Mouse (Mus musculus) 416B (cell line): ENCODE data around the gene H2-Q7.
A peak's percentile ranks its signal among the peaks of the same experiment; 100 is the strongest.
"Not testable (repeated sequence)": the region's sequence is repeated elsewhere in the genome, so short reads cannot be mapped to it uniquely, and the experiment has no call there.

Experiments
- DNase-seq: peaks from one replicate; pipeline ENCODE4 v3.0.0; 2011; ENCODE audit warnings: low read depth

The H2-Q7 gene

GRCm38 (mm10) chr17:35438885-35439284 is at the start of gene H2-Q7:
Gene H2-Q7, plus strand, starts transcription at chr17:35439155.
- DNase-seq = peak; percentile 84

DNA sequence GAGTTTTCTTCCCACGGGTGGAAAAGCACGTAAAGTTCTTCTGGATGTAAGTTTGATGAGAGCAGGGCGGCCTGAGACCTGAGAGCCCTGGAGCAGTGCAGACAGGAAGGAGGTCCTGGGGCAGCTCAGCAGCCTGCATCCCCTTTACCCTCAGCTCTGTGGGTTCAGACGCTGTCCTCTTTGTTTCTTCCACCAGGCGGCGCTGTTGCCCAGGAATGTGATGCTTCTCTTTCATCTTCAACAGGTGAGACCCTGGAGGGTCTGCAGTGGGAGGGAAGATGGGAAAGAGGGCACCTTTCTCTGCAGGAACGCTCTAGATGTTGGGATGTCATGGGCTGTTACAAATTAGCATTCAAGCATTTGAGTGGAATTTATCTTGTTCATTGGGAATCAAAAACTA is 49.2 kb upstream of the H2-Q7 start:
- peak; percentile 26 for DNase-seq

DNA sequence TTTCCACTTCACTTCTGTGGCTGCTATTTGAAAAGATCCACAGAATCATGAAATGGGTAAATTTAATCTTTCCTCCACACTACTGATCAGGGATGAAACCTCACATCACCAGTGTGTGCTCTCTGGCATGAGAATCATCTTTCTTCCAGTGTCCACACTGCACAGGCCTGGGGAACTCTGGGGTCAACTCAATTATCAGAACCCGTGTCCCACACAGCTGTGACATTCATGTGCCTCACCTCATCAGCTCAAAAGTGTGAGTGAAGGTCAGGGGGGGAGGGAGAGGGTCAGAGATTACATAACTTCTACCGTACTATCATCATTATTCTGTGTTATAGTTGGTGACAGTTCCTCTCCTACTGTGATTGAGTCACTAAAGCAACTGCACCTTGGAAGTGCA is 46.3 kb upstream of the H2-Q7 start:
- not testable (repeated sequence) for DNase-seq

DNA sequence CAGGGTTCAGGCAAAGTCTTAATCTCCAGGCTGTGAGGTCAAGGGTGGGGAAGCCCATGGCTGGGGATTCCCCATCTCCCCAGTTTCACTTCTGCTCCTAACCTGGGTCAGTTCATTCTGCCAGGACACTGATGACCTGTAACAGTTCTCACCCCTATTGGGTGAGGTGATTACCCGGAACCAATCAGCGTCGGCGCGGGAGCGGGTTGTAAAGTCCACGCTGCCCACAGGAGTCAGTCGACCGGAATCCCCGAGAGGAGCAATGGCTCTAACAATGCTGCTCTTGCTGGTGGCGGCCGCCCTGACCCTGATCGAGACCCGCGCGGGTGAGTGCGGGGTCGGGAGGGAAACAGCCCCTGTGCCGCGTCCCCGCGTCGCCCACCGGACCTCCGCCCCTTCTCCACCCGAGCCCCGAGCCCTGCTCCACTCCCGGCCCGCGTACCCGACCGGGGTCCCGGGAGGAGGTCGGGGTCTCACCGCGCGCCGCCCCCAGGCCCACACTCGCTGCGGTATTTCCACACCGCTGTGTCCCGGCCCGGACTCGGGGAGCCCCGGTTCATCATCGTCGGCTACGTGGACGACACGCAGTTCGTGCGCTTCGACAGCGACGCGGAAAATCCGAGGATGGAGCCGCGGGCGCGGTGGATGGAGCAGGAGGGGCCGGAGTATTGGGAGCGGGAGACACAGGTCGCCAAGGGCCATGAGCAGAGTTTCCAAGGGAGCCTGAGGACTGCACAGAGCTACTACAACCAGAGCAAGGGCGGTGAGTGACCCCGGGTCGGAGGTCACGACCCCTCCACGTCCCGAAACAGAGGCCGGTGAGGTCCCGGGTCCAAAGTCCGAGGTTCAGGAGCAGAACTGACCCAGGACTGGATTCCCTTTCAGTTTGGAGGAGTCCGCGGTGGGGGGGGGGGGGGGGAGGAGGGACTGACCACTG is 44.8 kb upstream of the H2-Q7 start:
- DNase-seq = not testable (repeated sequence)

- DNase-seq = not testable (repeated sequence)
Observed at GRCm38 (mm10) chr17:35396956-35397355, 42.0 kb upstream of the H2-Q7 start.

DNA sequence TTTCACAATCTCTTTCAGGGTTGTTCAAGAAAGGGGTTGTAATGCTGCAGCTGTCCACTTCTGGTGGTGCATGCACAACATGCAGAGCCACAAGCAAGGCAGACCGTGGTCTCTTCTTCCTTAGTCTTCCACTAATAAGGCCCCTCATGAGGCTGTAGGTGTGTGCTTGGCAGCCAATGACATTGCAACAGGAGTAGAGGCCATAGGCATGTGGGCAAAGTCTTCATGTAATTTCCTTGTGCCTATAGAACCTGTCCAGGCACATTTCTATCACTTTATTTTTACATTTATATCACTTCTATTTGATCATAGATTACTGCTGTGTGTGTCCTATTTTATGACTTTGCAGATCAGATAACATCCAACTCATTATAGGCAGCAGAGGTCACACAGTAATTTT is 25.9 kb upstream of the H2-Q7 start:
- not testable (repeated sequence) for DNase-seq

- not testable (repeated sequence) for DNase-seq
Observed at GRCm38 (mm10) chr17:35415273-35416129, 23.5 kb upstream of the H2-Q7 start.

DNA sequence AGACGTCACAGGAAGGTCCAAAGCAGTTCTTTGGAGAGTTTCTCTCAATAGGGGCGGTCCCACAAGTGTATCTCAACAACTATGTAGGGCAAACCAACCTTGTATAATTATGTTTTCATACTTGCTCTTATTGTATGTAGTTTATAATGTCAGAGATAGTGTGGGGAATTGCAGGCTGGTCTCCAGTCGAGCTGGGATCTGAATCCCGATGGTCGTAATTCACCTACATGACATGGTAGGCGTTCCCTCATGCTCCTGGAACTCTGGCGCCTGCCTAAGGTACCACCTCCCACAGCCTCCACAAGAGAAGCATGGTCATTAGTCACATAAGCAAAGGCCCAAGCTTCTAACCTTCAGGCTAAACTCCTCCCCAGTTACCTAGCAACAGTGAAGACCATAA is 20.2 kb upstream of the H2-Q7 start:
- no peak for DNase-seq

DNA sequence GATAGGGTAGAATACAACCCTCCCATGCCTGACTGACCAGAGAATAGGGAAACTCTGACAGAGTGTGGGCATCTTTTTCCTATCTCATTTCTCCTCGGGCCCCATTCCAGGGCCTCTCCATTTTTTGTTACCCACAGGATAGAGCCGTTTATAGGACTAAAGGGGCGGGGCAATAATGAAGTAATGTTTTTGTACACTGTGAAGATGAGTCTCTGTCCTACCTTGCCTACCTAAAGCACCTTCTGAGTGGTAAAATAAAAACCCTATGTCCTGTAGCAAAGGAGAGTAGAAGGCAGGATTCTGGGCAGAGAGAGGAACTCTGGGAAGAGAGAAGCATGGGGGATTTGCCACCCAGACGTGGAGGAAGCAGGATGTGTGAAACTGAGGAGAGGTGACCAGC is 19.4 kb upstream of the H2-Q7 start:
- not testable (repeated sequence) for DNase-seq

DNA sequence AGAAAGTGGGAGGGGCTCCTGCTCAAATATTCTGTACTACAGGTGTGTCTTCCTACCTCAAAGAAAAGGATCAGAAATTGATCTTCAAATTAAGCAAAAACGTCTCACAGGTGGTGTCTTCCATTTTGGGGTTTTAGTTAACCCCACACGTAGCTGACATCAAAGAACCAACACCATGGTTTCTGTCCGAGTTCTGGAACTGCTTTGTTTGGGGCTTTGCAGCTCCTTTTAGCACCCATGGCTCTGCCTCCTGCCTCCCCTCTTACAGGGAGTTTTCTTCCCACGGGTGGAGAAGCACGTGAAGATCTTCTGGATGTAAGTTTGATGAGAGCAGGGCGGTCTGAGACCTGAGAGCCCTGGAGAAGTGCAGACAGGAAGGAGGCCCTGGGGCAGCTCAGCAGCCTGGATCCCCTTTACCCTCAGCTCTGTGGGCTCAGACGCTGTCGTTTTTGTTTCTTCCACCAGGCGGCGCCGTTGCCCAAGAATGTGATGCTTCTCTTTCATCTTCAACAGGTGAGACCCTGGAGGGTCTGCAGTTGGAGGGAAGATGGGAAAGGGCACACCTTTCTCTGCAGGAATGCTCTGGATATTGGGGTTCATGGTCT is 18.6 kb upstream of the H2-Q7 start:
- DNase-seq = peak; percentile 28

- DNase-seq = not testable (repeated sequence)
Observed at GRCm38 (mm10) chr17:35421331-35421730, 17.6 kb upstream of the H2-Q7 start.

- DNase-seq = not testable (repeated sequence)
Observed at GRCm38 (mm10) chr17:35422360-35422759, 16.6 kb upstream of the H2-Q7 start.

DNA sequence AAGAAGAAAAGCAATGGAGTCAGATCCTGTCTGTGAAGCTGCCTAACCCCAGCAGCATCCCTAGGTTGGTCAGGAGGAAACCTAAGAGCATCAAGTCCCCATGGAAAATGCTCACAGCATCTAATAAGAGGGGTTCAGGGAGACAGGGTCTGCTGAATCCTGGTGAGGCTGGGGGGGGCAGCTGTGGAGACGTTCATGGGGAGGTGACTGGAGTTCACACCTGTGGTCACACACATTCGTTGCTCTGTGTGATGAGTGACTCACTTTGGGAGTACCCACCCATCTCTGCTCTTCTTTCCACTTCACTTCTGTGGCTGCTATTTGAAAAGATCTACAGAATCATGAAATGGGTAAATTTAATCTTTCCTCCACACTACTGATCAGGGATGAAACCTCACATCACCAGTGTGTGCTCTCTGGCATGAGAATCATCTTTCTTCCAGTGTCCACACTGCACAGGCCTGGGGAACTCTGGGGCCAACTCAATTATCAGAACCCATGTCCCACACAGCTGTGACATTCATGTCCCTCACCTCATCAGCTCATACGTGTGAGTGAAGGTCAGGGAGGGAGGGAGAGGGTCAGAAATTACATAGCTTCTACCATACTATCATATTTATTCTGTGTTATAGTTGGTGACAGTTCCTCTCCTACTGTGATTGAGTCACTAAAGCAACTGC is 15.7 kb upstream of the H2-Q7 start:
- not testable (repeated sequence) for DNase-seq

GRCm38 (mm10) chr17:35424106-35424505 is 14.8 kb upstream of the H2-Q7 start:
- DNase-seq = not testable (repeated sequence)

DNA sequence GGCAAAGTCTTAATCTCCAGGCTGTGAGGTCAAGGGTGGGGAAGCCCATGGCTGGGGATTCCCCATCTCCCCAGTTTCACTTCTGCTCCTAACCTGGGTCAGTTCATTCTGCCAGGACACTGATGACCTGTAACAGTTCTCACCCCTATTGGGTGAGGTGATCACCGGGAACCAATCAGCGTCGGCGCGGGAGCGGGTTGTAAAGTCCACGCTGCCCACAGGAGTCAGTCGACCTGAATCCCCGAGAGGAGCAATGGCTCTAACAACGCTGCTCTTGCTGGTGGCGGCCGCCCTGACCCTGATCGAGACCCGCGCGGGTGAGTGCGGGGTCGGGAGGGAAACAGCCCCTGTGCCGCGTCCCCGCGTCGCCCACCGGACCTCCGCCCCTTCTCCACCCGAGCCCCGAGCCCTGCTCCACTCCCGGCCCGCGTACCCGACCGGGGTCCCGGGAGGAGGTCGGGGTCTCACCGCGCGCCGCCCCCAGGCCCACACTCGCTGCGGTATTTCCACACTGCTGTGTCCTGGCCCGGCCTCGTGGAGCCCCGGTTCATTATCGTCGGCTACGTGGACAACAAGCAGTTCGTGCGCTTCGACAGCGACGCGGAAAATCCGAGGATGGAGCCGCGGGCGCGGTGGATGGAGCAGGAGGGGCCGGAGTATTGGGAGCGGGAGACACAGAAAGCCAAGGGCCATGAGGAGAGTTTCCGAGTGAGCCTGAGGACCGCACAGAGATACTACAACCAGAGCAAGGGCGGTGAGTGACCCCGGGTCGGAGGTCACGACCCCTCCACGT is 14.1 kb upstream of the H2-Q7 start, which contains the start of gene H2-Q6:
TSS of gene H2-Q6 (plus strand) at position 227 of the 793 bp plus-strand sequence.
- DNase-seq = peak; percentile 81

DNA sequence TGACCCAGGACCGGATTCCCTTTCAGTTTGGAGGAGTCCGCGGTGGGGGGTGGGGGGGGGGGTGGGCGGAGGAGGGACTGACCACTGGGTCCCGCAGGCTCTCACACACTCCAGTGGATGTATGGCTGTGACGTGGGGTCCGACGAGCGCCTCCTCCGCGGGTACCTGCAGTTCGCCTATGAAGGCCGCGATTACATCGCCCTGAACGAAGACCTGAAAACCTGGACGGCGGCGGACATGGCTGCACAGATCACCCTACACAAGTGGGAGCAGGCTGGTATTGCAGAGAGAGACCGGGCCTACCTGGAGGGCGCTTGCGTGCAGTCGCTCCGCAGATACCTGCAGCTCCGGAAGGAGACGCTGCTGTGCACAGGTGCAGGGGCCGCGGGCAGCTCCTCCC is 13.5 kb upstream of the H2-Q7 start:
- not testable (repeated sequence) for DNase-seq

GRCm38 (mm10) chr17:35428883-35429282 is 10.1 kb upstream of the H2-Q7 start:
- DNase-seq = not testable (repeated sequence)

GRCm38 (mm10) chr17:35430671-35431070 is 8.3 kb upstream of the H2-Q7 start:
- DNase-seq = not testable (repeated sequence)

- DNase-seq = not testable (repeated sequence)
Observed at GRCm38 (mm10) chr17:35432167-35432566, 6.8 kb upstream of the H2-Q7 start.

DNA sequence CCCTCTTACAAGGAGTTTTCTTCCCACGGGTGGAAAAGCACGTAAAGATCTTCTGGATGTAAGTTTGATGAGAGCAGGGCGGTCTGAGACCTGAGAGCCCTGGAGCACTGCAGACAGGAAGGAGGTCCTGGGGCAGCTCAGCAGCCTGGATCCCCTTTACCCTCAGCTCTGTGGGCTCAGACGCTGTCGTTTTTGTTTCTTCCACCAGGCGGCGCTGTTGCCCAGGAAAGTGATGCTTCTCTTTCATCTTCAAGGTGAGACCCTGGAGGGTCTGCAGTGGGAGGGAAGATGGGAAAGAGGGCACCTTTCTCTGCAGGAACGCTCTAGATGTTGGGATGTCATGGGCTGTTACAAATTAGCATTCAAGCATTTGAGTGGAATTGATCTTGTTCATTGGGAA is 4.1 kb upstream of the H2-Q7 start:
- not testable (repeated sequence) for DNase-seq

DNA sequence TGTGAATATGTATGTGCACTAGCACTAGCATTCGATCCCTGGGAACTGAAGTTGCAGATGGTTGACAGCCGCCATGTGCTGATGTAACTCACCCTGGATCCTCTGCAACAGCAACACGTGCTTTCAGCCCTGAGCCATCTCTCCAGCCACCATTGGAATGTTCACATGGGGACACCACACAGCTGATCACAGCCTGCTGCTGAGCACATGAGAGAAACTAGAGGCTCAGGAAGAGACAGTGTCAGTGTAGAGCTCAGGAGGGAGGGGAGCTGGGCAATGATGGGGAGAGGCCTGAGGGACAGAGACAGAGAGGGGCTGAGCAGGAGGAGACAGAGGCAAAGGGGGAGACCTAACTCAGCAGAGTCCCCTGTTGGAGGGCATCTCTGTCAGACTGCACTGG is 3.4 kb upstream of the H2-Q7 start:
- DNase-seq = not testable (repeated sequence)
